Mouse (Mus musculus) cerebellum, adult 11-12 months (tissue): Measurements from ENCODE around the gene Atxn7l2.

Experiments
- DNase-seq: peaks from one replicate; pipeline ENCODE4 v3.0.0; 2022

The Atxn7l2 gene

DNA sequence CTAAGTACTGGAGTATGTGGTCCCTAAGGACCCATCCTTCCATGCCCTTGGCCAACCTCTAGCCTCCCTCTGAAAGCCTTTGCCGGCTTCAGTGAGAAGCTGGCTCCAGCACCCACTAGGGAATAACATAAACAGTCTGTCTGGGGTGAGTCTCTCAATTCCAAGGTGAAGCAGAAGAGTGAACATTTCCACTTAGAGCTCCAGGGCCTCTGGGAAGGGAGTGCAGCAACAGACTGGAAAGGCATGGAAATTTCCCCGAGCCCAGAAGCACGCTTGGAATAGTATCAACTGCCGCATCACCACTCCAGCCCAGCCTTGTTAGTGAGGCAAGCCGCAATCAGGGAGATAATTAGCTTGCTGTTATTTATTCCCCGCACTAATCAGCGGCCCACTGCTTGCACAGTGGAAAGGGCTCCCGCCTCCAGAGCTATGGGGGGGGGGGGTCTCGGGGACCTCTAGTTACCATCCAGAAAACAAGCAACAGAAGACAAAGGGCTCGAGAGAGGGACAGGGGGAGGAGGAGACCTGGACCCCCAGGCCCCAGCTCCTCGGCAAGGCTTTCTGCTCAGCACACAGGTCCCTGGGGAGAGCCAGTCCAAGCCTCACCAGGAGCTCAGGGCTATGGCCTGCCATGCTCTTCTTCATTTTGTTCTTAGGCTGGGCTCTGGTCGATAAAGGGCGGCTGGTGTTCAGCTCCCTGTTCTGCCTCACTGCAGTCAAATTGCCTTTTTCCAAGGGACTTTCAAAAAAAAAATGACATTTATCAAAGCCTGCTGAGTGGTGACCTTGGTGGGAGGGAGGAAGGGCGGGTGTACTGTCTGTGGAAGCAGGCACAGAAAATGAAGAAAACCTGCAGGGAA lies 35.8 kb downstream of the Atxn7l2 start:
- peak; percentile 61 for DNase-seq

DNA sequence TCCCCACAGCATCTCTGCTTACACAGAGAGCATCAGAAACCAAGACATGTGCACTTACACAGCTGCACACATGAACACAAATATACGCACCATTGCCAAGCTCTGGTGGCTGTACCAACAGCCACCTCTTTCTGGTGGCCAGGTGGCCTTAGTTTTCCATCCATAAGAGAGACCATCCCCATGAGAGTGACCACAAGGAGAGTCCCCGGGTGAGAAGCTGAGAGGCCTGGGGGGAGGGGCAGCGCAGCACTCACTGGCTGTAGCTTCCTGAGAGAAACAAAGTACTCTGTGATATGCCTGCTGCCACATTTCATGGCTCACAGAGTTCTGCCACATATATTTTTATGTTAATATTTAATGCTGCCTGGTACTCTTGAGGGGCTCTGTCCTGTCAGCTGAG lies 41.5 kb downstream of the Atxn7l2 start:
- no peak for DNase-seq

DNA sequence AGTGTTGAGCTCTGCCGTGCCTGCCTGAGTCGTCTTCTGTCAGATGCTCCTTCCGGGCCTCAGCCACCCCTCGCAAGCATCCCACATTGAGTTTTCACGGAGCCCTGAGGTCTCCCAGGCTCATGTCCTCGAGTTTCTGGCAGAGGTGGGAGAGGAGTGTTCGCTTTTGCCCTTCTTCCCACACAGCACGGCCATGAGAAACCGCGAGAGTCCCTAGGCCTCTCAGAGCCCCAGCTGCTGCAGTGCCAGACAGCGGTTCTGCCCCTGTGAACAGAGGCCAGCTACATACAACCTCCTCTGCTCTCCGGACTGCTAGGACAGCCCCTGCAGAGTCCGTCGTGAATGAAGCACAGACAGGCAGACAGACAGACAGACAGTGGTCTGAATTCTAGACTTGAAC lies 43.2 kb downstream of the Atxn7l2 start:
- no peak for DNase-seq

DNA sequence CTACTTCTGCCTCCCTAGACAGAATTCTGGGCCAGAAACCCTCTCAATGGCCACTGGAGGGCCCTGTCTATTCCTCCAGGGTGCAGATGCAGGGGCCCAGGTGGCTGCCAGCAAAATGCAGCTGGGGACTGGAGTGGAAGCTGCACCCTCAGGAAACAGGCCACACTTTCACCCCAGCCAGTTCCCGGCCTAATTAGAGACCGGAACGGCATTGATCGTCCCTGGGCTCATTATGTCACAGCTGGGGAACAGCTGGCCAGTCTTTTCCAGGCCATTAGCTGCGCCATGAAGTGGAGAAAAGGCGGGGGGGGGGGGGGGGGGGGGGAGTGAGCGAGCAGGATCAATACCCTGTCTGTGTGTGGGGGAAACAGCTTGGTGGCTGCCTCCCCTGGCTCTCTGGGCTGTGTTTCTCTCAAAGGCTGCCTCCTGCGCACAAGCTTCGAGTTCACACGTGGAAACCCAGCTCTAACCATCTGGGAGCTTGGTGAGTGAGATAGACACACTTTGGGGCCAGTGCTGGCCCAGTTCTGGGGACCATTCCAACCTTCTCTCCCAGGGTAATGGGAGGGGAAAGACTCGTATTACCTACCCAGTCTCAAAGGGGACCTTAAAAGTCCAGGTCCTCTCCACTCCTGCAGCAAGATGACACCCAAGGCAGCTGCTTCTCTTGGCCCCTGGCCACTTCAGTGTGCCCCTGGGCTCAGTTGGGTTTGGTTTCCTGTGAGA lies 44.1 kb downstream of the Atxn7l2 start:
- DNase-seq, result peak; percentile 30

DNA sequence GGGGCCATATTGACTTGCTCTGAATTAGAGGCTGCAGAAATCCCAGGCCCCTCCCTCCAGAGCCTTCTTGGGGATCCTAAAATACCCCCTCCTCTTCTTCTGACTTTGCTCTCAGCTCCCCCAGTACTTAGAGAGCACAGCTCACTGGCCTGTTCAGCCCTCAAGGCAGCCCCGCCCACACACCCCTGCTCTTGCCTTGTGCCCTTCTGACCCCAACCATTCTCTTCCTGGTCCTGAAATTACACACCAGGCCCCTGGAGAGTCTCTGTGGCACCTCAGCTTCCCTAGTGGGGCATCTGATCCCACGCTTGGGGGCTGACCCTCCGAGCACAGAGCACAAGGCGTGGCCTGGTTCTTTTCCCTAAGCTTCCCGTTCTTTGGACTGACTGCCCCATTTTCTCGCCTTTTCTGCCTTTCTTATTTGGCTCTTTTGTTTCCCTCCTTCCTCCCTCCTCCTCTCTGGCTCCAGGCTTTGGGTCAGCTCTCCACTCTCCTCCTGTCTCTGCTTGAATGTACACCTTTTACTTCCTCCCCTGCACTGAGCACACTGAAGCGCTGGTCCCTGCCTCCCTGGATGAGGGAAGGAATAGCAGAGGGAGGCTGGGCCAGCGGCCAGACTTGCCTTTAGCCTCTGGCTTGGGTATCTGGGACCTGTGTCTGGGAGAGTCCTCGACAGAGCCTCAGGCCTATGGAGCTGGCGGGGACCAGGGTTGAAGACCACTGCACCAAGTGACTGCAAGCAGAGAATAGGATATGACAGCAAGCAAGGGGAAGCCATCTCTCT lies 45.0 kb downstream of the Atxn7l2 start:
- DNase-seq, result no peak

DNA sequence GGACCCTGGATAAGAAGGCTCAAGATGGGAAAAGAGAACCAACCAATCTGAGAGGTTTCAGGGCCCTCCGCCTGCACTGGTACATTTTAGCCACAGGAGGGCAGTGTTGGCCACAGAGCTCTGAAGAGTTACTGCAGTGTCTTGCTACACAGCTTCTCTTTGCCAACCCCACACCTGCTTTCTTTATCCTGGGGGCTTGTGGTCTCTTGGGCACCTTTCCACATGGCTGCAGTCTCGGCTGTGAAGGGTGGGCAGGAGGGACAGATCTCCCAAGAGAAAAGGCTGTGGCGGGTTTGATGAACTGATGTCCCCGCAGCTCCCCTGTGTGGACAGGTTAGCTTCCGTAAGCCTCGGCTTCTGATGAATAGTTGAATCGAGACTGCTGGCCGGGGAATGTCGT lies 45.9 kb downstream of the Atxn7l2 start:
- DNase-seq, result peak; percentile 79

DNA sequence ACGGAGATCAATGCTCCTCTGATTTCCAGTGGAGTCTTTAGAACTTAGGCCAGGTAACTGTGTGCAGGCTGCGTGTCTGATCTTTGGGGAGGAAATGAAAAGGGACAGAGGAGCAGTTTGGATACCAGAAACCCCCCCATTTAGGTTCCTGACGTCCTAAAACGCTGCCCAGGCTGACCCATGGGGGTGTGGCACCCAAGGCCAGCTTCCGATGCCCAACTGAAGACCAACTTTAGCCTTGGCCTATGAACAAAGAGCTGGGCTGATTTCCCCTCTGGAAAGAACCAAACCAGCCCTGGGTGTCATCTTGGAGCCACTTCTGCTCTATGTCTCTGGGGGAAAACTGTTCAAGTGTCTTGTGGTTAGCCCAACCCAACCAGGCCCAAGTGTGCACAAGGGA lies 46.6 kb downstream of the Atxn7l2 start:
- no peak for DNase-seq

DNA sequence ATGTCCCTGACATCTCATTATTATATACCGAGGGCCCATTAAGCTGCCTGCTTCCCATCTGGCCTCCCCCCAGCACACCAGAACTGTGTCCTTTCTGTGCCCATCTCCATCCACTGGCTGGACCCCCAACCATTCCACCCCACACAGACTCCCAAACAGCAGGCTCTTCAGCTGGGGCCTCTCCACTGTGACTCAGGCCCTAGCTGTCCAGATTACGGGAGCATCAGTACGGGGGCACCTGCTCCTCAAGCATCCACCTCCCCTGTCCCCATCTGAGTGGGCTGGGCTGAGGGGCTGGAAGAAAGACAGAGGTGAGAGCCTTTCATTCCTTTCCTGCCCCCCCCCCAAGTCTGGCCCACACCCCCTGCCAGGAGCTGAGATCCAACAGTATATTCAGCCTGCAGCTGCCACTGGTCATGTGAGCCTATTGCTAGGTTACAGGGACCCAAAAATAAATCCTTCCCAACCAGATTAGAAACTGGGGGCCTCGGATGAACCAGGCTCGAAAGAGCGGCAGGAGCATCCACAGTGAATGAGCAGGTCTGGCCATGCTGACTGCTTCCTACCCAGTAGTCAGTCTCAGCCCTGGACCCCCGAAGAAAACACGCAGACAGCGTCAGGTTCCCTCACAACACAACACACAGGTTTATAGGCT lies 52.2 kb downstream of the Atxn7l2 start:
- no peak for DNase-seq

DNA sequence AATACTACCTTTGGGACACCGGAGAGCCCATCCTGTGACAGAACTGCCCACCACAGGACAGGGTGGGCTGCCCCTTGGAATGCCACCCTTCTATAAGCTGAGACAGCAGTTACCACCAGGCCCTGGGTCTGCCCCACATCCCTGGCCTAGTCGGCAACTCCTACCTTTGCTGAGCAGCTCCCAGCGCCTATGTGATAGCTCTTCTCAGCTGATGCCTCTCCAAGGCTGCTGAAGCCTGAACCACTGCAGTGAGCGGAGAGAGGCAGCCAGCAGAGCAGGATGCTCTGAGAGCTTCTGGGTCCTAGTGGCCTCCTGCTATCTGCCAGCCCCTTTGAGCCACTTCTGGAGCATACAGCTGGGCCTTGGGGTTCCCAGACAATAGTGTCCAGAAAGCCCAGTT lies 56.1 kb downstream of the Atxn7l2 start, which contains the start of gene Gpr61:
Gene Gpr61, minus strand, starts transcription at position 227 of the 400 bp plus-strand sequence.
- peak; percentile 46 for DNase-seq

DNA sequence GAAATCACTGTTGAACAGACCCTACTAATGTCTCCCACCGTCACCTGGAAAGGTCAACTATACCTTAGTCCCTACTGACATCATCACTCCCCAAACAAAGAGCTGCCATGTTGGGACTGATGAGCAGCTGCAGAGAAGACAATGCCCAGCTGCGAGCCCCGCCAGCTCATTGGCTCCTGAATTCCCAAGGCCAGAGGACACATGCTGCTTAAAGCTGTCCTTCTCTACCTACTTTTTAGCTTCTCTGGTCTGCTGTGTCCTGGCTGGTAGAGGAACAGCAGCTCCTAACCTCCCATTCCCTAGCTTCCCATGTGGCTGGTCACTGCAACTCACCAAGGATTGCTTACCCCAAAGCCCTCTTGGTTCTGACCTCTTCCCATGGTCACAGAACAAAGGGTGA lies 58.4 kb downstream of the Atxn7l2 start:
- DNase-seq, result no peak
